22 mouse cellular contexts compared by ENCODE assay signal in the genomic region with DNA sequence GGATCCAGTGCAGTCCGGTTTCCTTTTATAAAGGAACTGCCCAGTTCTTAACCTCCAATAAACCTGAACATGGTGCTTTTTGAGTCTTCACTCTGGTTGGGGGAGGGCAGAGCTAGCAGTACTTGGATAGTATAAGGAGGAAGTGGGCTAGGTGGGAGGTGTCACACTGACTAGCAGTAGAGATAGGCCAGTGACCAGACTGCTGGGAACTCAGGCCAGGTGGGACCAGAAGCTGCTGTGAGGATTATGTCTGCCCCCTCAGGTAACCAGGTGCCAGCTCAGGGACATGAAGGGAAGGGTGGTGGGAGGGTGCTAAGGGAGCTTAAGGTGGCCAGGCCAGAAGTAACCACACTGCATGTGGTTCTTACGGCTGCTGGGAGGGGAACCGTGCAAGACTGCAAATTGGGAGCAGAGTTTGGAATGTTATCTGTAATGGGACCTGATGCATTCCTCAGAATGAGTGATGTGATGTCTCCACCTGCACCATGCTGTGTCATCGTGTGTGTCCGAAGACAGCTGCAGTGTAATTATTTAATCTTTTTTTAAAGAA. TPM values are rescaled to one million over a fixed set of nuclear protein-coding genes. Genes with fewer than 3 reads are reported as not detected.
A peak's percentile ranks its signal among the peaks of the same experiment; 100 is the strongest.
DNase-seq lines count a peak whose midpoint lies in the region; ATAC-seq and TF ChIP-seq lines count a peak whose summit lies in the region.
"Had no signal": no experiment of that assay in that cellular context is flagged by ENCODE, and none has a peak within 500 bp of the region (broad histone marks: within the 10 kb centered on the region; RNA-seq: fewer than 3 reads in every experiment).

No protein-coding gene starts in this region.

- H3K9me3 ChIP-seq in limb, embryonic 15.5 days: no peaks in the 10 kb centered on the region
- H3K9me3 ChIP-seq in limb, embryonic 10.5 days (replicated peaks): no peaks in the 10 kb centered on the region
- H3K9me3 ChIP-seq in ES-E14 (ENCODE audit: control insufficient read depth, insufficient read depth, low read depth, low read length): no peaks in the 10 kb centered on the region
- H3K9me3 ChIP-seq in liver, embryonic 12.5 days (replicated peaks): no peaks in the 10 kb centered on the region
- H3K9me3 ChIP-seq: embryonic facial prominence, embryonic 12.5 days; forebrain, embryonic 15.5 days had no signal

- in situ Hi-C loops in ES-E14 (cut with MboI; ENCODE audit: low sequenced_read_pairs in 2 of 2, unreplicated experiment in 2 of 2): loop anchor here in 1 of 2 experiments (10.0 kb wide), 1 partner anchor 113 kb away; a partner anchor contains a TSS

- no peak overlapping the region for H3K4me2 ChIP-seq in limb, embryonic 15.5 days
- H3K4me2 ChIP-seq in liver, embryonic 12.5 days: no peak overlapping the region
- H3K4me2 ChIP-seq: embryonic facial prominence, embryonic 12.5 days; forebrain, embryonic 15.5 days had no signal

- no peak overlapping the region for H3K9ac ChIP-seq in limb, embryonic 15.5 days
- no peak overlapping the region for H3K9ac ChIP-seq in ES-E14 (ENCODE audit: insufficient read depth, low read depth, low read length, poor library complexity, severe bottlenecking)
- no peak overlapping the region for H3K9ac ChIP-seq in liver, embryonic 12.5 days
- H3K9ac ChIP-seq: embryonic facial prominence, embryonic 12.5 days; forebrain, embryonic 15.5 days had no signal

- H3K27me3 ChIP-seq in limb, embryonic 15.5 days: no peaks in the 10 kb centered on the region
- no peaks in the 10 kb centered on the region for H3K27me3 ChIP-seq in limb, embryonic 10.5 days (ENCODE audit: low read depth, poor library complexity, severe bottlenecking)
- no peaks in the 10 kb centered on the region for H3K27me3 ChIP-seq in liver, embryonic 12.5 days (replicated peaks)
- H3K27me3 ChIP-seq: embryonic facial prominence, embryonic 12.5 days; forebrain, embryonic 15.5 days had no signal

- peaks cover 21% of the 10 kb centered on the region for H3K4me1 ChIP-seq in limb, embryonic 15.5 days
- peaks cover 24% of the 10 kb centered on the region for H3K4me1 ChIP-seq in limb, embryonic 10.5 days
- H3K4me1 ChIP-seq in ES-E14 (ENCODE audit: control insufficient read depth in 2 of 2, insufficient read depth in 2 of 2, low read length in 2 of 2, poor library complexity in 1 of 2): peaks cover 0 to 25% of the 10 kb centered on the region in 2 experiments; a peak in 1 of 4 replicates
- H3K4me1 ChIP-seq in liver, embryonic 12.5 days: peaks cover 71% of the 10 kb centered on the region

- DNase-seq in limb, embryonic 10.5 days (ENCODE audit: low spot score): no peak
- peak; percentile 36 for DNase-seq in A20 (ENCODE audit: low read depth, low spot score)
- DNase-seq in ES-E14 (ENCODE audit: low read depth, low spot score): no peak
- DNase-seq in testis, postnatal 10 days (ENCODE audit: low spot score): no peak
- DNase-seq in urinary bladder, postnatal 25 days (ENCODE audit: low spot score): no peak
- DNase-seq: adrenal gland, postnatal 36 days; cerebellum, adult 2 months; gastrocnemius, postnatal 36 days; kidney, adult 11 months; kidney, postnatal 14 days; left cerebral cortex, postnatal 4 days; lung, adult 18-20 months; lung, postnatal 14 days; midbrain, embryonic 14.5 days; right cerebral cortex, postnatal 25 days; thymus, adult 2 months had no signal

- H3K4me3 ChIP-seq in limb, embryonic 15.5 days: no peak overlapping the region
- no peak overlapping the region for H3K4me3 ChIP-seq in limb, embryonic 10.5 days
- H3K4me3 ChIP-seq in ES-E14 (ENCODE audit: insufficient read depth in 1 of 2, low read depth in 1 of 2, low read length in 2 of 2, poor library complexity in 1 of 2, severe bottlenecking in 1 of 2): no peak overlapping the region; a peak in 1 of 4 replicates
- no peak overlapping the region for H3K4me3 ChIP-seq in liver, embryonic 12.5 days
- H3K4me3 ChIP-seq: embryonic facial prominence, embryonic 12.5 days; forebrain, embryonic 15.5 days; layer of hippocampus, adult 2 months had no signal

- H3K27ac ChIP-seq in limb, embryonic 15.5 days: peak overlapping the region; percentile 17; the same call in 1 of the 2 replicates
- H3K27ac ChIP-seq in limb, embryonic 10.5 days: no peak overlapping the region
- H3K27ac ChIP-seq in ES-E14 (ENCODE audit: insufficient read depth, low read depth, low read length, poor library complexity, severe bottlenecking): peak overlapping the region; percentile 43; the same call in 1 of the 2 replicates
- peak overlapping the region; percentile 89 for H3K27ac ChIP-seq in liver, embryonic 12.5 days
- H3K27ac ChIP-seq: embryonic facial prominence, embryonic 12.5 days; forebrain, embryonic 15.5 days; layer of hippocampus, adult 2 months had no signal

- peaks cover 78% of the 10 kb centered on the region for H3K36me3 ChIP-seq in limb, embryonic 15.5 days
- peaks cover 81% of the 10 kb centered on the region for H3K36me3 ChIP-seq in limb, embryonic 10.5 days
- H3K36me3 ChIP-seq in ES-E14 (ENCODE audit: control insufficient read depth, insufficient read depth, low read length, poor library complexity, severe bottlenecking): peaks cover 76% of the 10 kb centered on the region
- H3K36me3 ChIP-seq in liver, embryonic 12.5 days: peaks cover 80% of the 10 kb centered on the region

- WGBS in limb, embryonic 15.5 days: 61% methylated on average over 5 of the region's 5 CpGs
- WGBS in limb, embryonic 10.5 days: 72% methylated on average over 5 of the region's 5 CpGs
- WGBS in liver, embryonic 12.5 days (ENCODE audit: insufficient replicate concordance): 54% methylated on average over 5 of the region's 5 CpGs

- ATAC-seq in limb, embryonic 15.5 days (ENCODE audit: insufficient number of reproducible peaks, low FRiP score, low TSS enrichment, low read depth): no peak
- ATAC-seq in liver, embryonic 12.5 days: no peak
- ATAC-seq in CD4-positive, CD25-positive, alpha-beta regulatory T cell, adult 4 months: no peak
- ATAC-seq: forebrain, embryonic 15.5 days had no signal

TF ChIP-seq in ES-E14, 5 proteins besides CTCF, POLR2A, EP300 and RAD21:
- TF ChIP-seq ZC3H11A (IDR thresholded peaks at IDR 0.05; ENCODE audit: borderline replicate concordance, low read depth, low read length) (no peak), CHD2 (IDR thresholded peaks at IDR 0.05; ENCODE audit: low read depth, low read length) (no peak), MAFK (IDR thresholded peaks at IDR 0.05; ENCODE audit: insufficient read depth, low read depth, low read length) (no peak), ZNF384 (IDR thresholded peaks at IDR 0.05; ENCODE audit: low read depth, low read length) (no peak), HCFC1 (IDR thresholded peaks at IDR 0.05; ENCODE audit: borderline replicate concordance, insufficient read depth, low read length) (no peak)
TF ChIP-seq in ES-E14: peak in this region for 0.

RNA-seq across cellular contexts. Expression of a gene that starts 4.2 kb away (rescaled TPM):
- 86.9 and 88.6 TPM in 2 replicates for polyA plus RNA-seq in limb, embryonic 15.5 days (2015; fragmentation: Nextera tagmentation; extraction: Ambion mirVana)
- 103 and 121 TPM in 2 replicates for polyA plus RNA-seq in limb, embryonic 10.5 days (2016; fragmentation: Nextera tagmentation; extraction: Ambion mirVana)
- total RNA-seq in ES-E14 (2012; rRNA removed): 179 and 287 TPM in 2 replicates
- polyA plus RNA-seq in liver, embryonic 12.5 days (2016; fragmentation: Nextera tagmentation; extraction: Ambion mirVana): 124 and 132 TPM in 2 replicates
- 10 to 100 TPM; 24.1 to 36.4 TPM for polyA plus RNA-seq in CD4-positive, CD25-positive, alpha-beta regulatory T cell, adult 4 months (2017; shearing (Covaris generic))

RNA-seq across cellular contexts. Expression of a gene that starts 6.2 kb away (rescaled TPM):
- 303 and 319 TPM in 2 replicates for polyA plus RNA-seq in limb, embryonic 15.5 days (2015; fragmentation: Nextera tagmentation; extraction: Ambion mirVana)
- 415 and 453 TPM in 2 replicates for polyA plus RNA-seq in limb, embryonic 10.5 days (2016; fragmentation: Nextera tagmentation; extraction: Ambion mirVana)
- total RNA-seq in ES-E14 (2012; rRNA removed): 196 and 239 TPM in 2 replicates
- 303 and 313 TPM in 2 replicates for polyA plus RNA-seq in liver, embryonic 12.5 days (2016; fragmentation: Nextera tagmentation; extraction: Ambion mirVana)
- 100 to 1,000 TPM; 200 to 213 TPM for polyA plus RNA-seq in CD4-positive, CD25-positive, alpha-beta regulatory T cell, adult 4 months (2017; shearing (Covaris generic))

RNA-seq across cellular contexts. Expression of a gene that starts 12.7 kb away (rescaled TPM):
- polyA plus RNA-seq in limb, embryonic 15.5 days (2015; fragmentation: Nextera tagmentation; extraction: Ambion mirVana): 4.6 and 5.0 TPM in 2 replicates
- polyA plus RNA-seq in limb, embryonic 10.5 days (2016; fragmentation: Nextera tagmentation; extraction: Ambion mirVana): 2.4 and 2.9 TPM in 2 replicates
- total RNA-seq in ES-E14 (2012; rRNA removed): 4.1 and 4.4 TPM in 2 replicates
- polyA plus RNA-seq in liver, embryonic 12.5 days (2016; fragmentation: Nextera tagmentation; extraction: Ambion mirVana): 10.5 and 11.3 TPM in 2 replicates
- 1 to 10 TPM in 1 of 2 experiments, under 1 TPM in 1; 0.43 to 1.1 TPM for polyA plus RNA-seq in CD4-positive, CD25-positive, alpha-beta regulatory T cell, adult 4 months (2017; shearing (Covaris generic))

RNA-seq across cellular contexts. Expression of a gene that starts 23.7 kb away (rescaled TPM):
- 9.5 and 11.8 TPM in 2 replicates for polyA plus RNA-seq in limb, embryonic 15.5 days (2015; fragmentation: Nextera tagmentation; extraction: Ambion mirVana)
- polyA plus RNA-seq in limb, embryonic 10.5 days (2016; fragmentation: Nextera tagmentation; extraction: Ambion mirVana): 1.7 and 1.8 TPM in 2 replicates
- total RNA-seq in ES-E14 (2012; rRNA removed): 8.3 and 16.5 TPM in 2 replicates
- 7.9 TPM in 2 replicates for polyA plus RNA-seq in liver, embryonic 12.5 days (2016; fragmentation: Nextera tagmentation; extraction: Ambion mirVana)
- polyA plus RNA-seq in CD4-positive, CD25-positive, alpha-beta regulatory T cell, adult 4 months (2017; shearing (Covaris generic)): 10 to 100 TPM; 13.8 to 24.3 TPM
